Mouse (Mus musculus) T-helper 2 cell (primary cell): ENCODE data around the gene D3Ertd254e.

Experiments used
- in situ Hi-C: fragments of 300-600 bp; cut with MboI, MseI; formaldehyde crosslinking; loops from one replicate; pipeline ENCODE4 v1.15.1; 2025; ENCODE audit warnings: high pct_unique_total_duplicates

D3Ertd254e gene

GRCm38 (mm10) chr3:36210939-36211338 lies 60.1 kb downstream of the D3Ertd254e start:
- in situ Hi-C loops: loop anchor here (5.0 kb wide), 1 partner anchor 231 kb away; no protein-coding TSS in a partner anchor

GRCm38 (mm10) chr3:36212758-36213157 lies 61.9 kb downstream of the D3Ertd254e start:
- in situ Hi-C loops: loop anchor here (5.0 kb wide), 1 partner anchor 230 kb away; no protein-coding TSS in a partner anchor
